Mouse (Mus musculus) liver, postnatal 0 days (tissue): Measurements from ENCODE around the gene Cfap74. TPM values are rescaled to one million over a fixed set of nuclear protein-coding genes. Genes with fewer than 3 reads are reported as not detected.

Experiments used
- ATAC-seq: fragments of 200-750 bp; cut with Nextera tagmentation; 2 replicates; pipeline ENCODE4 v1.8.0; 2017; ENCODE audit warnings: mild to moderate bottlenecking, moderate library complexity
- DNase-seq: peaks from one replicate; pipeline ENCODE4 v3.0.0-alpha.2; 2016
- H3K27ac ChIP-seq: fragments of 300-500 bp; sonication (generic); 2 replicates; pipeline ENCODE4 v1.5.1; 2014; ENCODE audit warnings: antibody characterized with exemption, moderate library complexity, mild to moderate bottlenecking, low read depth
- H3K27me3 ChIP-seq: fragments of 300-500 bp; sonication (generic); 2 replicates; pipeline ENCODE4 v1.6.1; 2014; ENCODE audit warnings: low read length, control low read depth, mixed read lengths; ENCODE audit not compliant: insufficient read depth
- H3K36me3 ChIP-seq: fragments of 300-500 bp; sonication (generic); replicated peaks from 2 replicates; pipeline ENCODE4 v1.6.1; 2014; ENCODE audit warnings: mild to moderate bottlenecking, control low read depth, low read length, moderate library complexity, mixed read lengths; ENCODE audit not compliant: insufficient read depth
- H3K4me1 ChIP-seq: fragments of 300-500 bp; sonication (generic); 2 replicates; pipeline ENCODE4 v1.6.1; 2014; ENCODE audit warnings: antibody characterized with exemption, mild to moderate bottlenecking, control low read depth; ENCODE audit not compliant: insufficient read depth
- H3K4me2 ChIP-seq: fragments of 300-500 bp; sonication (generic); 2 replicates; pipeline ENCODE4 v1.6.1; 2014; ENCODE audit warnings: low read depth, mild to moderate bottlenecking, low read length, moderate library complexity, mixed read lengths
- H3K4me3 ChIP-seq: fragments of 300-500 bp; sonication (generic); 2 replicates; pipeline ENCODE4 v1.5.1; 2014; ENCODE audit warnings: low read depth, low read length
- H3K9ac ChIP-seq: fragments of 300-500 bp; sonication (generic); replicated peaks from 2 replicates; pipeline ENCODE4 v1.6.1; 2014; ENCODE audit warnings: mild to moderate bottlenecking, moderate library complexity
- H3K9me3 ChIP-seq: fragments of 300-500 bp; sonication (generic); 2 replicates; pipeline ENCODE4 v1.6.1; 2016; ENCODE audit warnings: mild to moderate bottlenecking, control low read depth, low read length, mixed read lengths
- CTCF ChIP-seq: sonication (generic); IDR thresholded peaks from 2 replicates; pipeline ENCODE4 v1.5.1; 2016; ENCODE audit warnings: antibody characterized with exemption, low read depth
- EP300 ChIP-seq: IDR thresholded peaks from 2 replicates; pipeline ENCODE4 v1.6.1; 2016; ENCODE audit warnings: antibody characterized with exemption, low read depth, mild to moderate bottlenecking
- WGBS: fragments of 180-500 bp; shearing (Covaris S2); extraction: QIAGEN DNeasy Blood & Tissue Kit; methylation state at CpG from one replicate; pipeline ENCODE4 v1.1.7; 2014; ENCODE audit not compliant: insufficient replicate concordance; 5-methylcytosine and 5-hydroxymethylcytosine counted together
- polyA plus RNA-seq: library from polyadenylated mRNA; unstranded; fragments of >200 nt; fragmentation: Nextera tagmentation; extraction: Ambion mirVana; gene quantifications from 2 replicates; pipeline ENCODE4 v1.2.1, GENCODE M21; 2015

Cfap74 gene
- polyA plus RNA-seq, 1 experiment from 2014 or later = 0.07 TPM

- peaks cover 29% of the 10 kb centered on the region for H3K27me3 ChIP-seq
- H3K4me2 ChIP-seq = no peak overlapping the region
- H3K4me1 ChIP-seq = peaks cover 3% of the 10 kb centered on the region; the same call in 1 of the 2 replicates
- ATAC-seq (no peak), DNase-seq (no peak)
- H3K36me3 ChIP-seq = no peaks in the 10 kb centered on the region
- H3K9ac ChIP-seq = no peak overlapping the region
- H3K9me3 ChIP-seq = no peaks in the 10 kb centered on the region
- 65% methylated on average over 7 of the region's 7 CpGs for WGBS
- TF ChIP-seq CTCF (no peak), EP300 (no peak)
- no peak overlapping the region for H3K27ac ChIP-seq
- H3K4me3 ChIP-seq = no peak overlapping the region
These were observed 7.9 kb upstream of the Cfap74 start for GRCm38 (mm10) chr4:155401121-155401520.

- H3K9me3 ChIP-seq = no peaks in the 10 kb centered on the region
- no peak for ATAC-seq
- peaks cover 19% of the 10 kb centered on the region for H3K27me3 ChIP-seq
- H3K4me2 ChIP-seq = no peak overlapping the region
- H3K9ac ChIP-seq = no peak overlapping the region
- H3K4me3 ChIP-seq = no peak overlapping the region
- no peak for DNase-seq
- no peaks in the 10 kb centered on the region for H3K36me3 ChIP-seq
- H3K27ac ChIP-seq = no peak overlapping the region
- 68% methylated on average over 1 of the region's 1 CpGs for WGBS
- TF ChIP-seq CTCF = no peak
- no peak for TF ChIP-seq EP300
- peaks cover 3% of the 10 kb centered on the region; the same call in 1 of the 2 replicates for H3K4me1 ChIP-seq
These were observed 6.5 kb upstream of the Cfap74 start for GRCm38 (mm10) chr4:155402489-155402888.

GRCm38 (mm10) chr4:155408695-155409057 lies 314 bp upstream of the Cfap74 start:
- WGBS = 6% methylated on average over 8 of the region's 8 CpGs
- Histone ChIP-seq H3K4me2 (peak overlapping the region; percentile 48), H3K9me3 (no peaks in the 10 kb centered on the region), H3K27ac (no peak overlapping the region), H3K4me1 (no peaks in the 10 kb centered on the region), H3K9ac (no peak overlapping the region), H3K4me3 (no peak overlapping the region; the same call in 1 of the 2 replicates), H3K36me3 (no peaks in the 10 kb centered on the region), H3K27me3 (peaks cover 14% of the 10 kb centered on the region)
- TF ChIP-seq CTCF (peak; percentile 30; the same call in 1 of the 2 replicates), EP300 (no peak)
- peak; percentile 40 for ATAC-seq
- no peak for DNase-seq

- TF ChIP-seq EP300 = no peak
- no peak for TF ChIP-seq CTCF
- no peaks in the 10 kb centered on the region for H3K4me1 ChIP-seq
- peaks cover 14% of the 10 kb centered on the region for H3K27me3 ChIP-seq
- H3K27ac ChIP-seq = no peak overlapping the region
- ATAC-seq = no peak
- no peaks in the 10 kb centered on the region for H3K36me3 ChIP-seq
- H3K4me2 ChIP-seq = no peak overlapping the region
- no peaks in the 10 kb centered on the region for H3K9me3 ChIP-seq
- DNase-seq = no peak
- H3K4me3 ChIP-seq = no peak overlapping the region
- 81% methylated on average over 6 of the region's 6 CpGs for whole genome bisulfite sequencing
- H3K9ac ChIP-seq = no peak overlapping the region
These were observed 3.1 kb downstream of the Cfap74 start for GRCm38 (mm10) chr4:155412124-155412523.

GRCm38 (mm10) chr4:155413641-155414335 lies 4.8 kb downstream of the Cfap74 start:
- H3K27me3 ChIP-seq = peaks cover 10% of the 10 kb centered on the region
- no peak overlapping the region for H3K4me3 ChIP-seq
- no peak overlapping the region for H3K9ac ChIP-seq
- 77% methylated on average over 11 of the region's 11 CpGs for WGBS
- no peaks in the 10 kb centered on the region for H3K36me3 ChIP-seq
- H3K4me1 ChIP-seq = no peaks in the 10 kb centered on the region
- ATAC-seq (no peak), DNase-seq (no peak)
- H3K27ac ChIP-seq = no peak overlapping the region
- H3K4me2 ChIP-seq = no peak overlapping the region
- TF ChIP-seq EP300 (no peak), CTCF (no peak)
- H3K9me3 ChIP-seq = no peaks in the 10 kb centered on the region

GRCm38 (mm10) chr4:155414656-155415235 lies 5.8 kb downstream of the Cfap74 start:
- Histone ChIP-seq H3K36me3 (no peaks in the 10 kb centered on the region), H3K4me3 (no peak overlapping the region), H3K9ac (no peak overlapping the region), H3K4me1 (no peaks in the 10 kb centered on the region), H3K27ac (no peak overlapping the region), H3K9me3 (no peaks in the 10 kb centered on the region), H3K27me3 (0 out of 2 replicates have a peak, but pooled peaks cover 3% of the 10 kb centered on the region), H3K4me2 (no peak overlapping the region)
- ATAC-seq = no peak
- WGBS = 61% methylated on average over 9 of the region's 9 CpGs
- DNase-seq = no peak
- TF ChIP-seq EP300 (no peak), CTCF (no peak)
